Mouse (Mus musculus): ENCODE measurements around the gene Tpp2.
"Not testable (repeated sequence)": the region's sequence is repeated elsewhere in the genome, so short reads cannot be mapped to it uniquely, and the experiment has no call there.

Gene Tpp2

DNA sequence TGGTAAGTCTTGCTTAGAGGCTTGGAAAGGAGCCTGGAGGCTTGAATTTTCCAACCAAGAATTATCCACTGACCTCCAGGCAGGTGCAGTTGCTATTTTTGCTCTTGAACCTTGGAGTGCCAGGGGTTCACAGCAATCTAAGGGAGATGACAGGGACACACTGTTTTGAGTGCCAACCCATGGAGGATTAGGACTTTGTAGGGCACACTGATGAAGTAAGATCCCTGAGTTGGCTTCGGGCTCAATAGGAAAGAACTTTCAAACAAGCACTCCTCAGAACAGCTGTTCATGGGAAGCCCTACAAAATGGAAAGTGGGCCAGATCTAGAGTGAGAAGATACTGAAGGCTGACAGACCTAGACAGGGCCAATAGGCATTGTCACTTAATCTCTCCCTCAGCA is 89.2 kb downstream of the Tpp2 start:
- DNase-seq = no peak

DNA sequence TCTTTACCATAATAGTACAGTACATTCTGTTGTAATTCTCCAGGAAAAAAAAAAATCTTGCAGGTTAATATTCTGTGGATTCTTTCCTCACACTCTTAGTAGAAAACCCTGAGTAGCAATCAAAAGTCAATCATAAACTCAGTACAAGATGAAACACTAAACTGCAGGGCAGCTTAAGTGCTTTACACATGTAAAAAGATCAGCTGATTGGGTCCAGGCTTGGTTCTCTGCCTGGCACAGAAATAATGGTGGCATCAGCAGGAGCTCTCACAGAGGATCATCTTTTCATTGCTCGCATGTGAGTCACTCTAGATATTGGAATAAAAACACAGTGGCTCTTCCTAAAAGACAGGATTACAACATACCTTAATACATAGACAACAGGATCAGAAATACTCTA is 94.2 kb downstream of the Tpp2 start:
- DNase-seq = no peak

- no peak for DNase-seq
These were observed 98.8 kb downstream of the Tpp2 start for GRCm38 (mm10) chr1:44032213-44032612.

GRCm38 (mm10) chr1:44032948-44033347 is 99.5 kb downstream of the Tpp2 start:
- no peak for DNase-seq

- peak; percentile 10 to 49 for DNase-seq
These were observed 108.5 kb downstream of the Tpp2 start for GRCm38 (mm10) chr1:44041797-44042554.

- no peak for DNase-seq
These were observed 109.1 kb downstream of the Tpp2 start for GRCm38 (mm10) chr1:44042555-44042915.

GRCm38 (mm10) chr1:44045689-44046088 is 112.2 kb downstream of the Tpp2 start:
- DNase-seq = not testable (repeated sequence)

DNA sequence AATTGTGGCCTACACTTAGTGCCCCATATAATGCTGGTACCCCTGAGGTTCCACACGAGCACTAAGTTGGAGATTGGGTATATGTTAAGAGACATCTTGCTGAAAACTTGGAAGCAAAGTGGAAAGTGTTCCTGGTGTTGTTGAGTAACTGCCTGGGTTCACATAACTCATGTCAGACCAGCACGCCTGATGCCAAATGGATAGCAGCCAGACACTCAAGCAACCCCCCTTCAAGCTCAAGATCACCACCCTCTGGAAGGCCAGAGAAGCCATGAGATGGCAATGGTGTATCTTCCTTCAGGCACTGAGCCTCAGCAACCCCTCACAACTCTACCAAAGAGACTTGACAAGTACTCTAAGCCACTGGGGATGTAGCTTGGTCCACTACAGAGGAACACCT is 113.1 kb downstream of the Tpp2 start:
- DNase-seq = no peak
